Mouse (Mus musculus) cerebellum, adult 11 months (tissue): ENCODE results near the gene Tmem171.

ENCODE experiments used
- DNase-seq: peaks from one replicate; pipeline ENCODE4 v3.0.0; 2022

Tmem171 gene

DNA sequence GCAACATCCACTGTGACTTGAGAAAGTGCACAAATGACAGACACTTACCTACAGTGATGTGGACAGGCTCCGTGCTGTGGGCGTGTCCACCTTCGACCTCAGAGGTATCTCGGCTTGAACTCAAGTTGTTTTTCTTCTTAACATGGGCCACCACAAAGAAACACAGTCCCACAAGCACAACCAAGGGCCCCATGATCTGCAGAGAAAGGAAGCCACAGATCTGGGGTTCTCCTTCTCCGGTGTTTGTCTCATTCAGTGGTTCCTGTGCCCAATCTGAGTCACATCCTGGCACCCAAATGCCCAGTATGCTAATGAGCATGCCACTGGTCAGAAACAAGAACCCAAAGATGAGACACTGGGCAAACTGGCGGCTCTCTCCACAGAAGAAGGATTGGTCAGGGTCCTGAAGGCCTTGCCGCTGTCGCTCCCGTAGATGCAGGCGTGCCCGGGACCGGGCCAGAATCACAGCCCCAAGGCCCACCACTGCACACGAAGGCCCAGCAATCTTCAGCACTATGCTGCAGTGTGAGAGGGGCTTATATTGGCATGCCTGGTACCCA lies 2.6 kb downstream of the Tmem171 start:
- no peak for DNase-seq

GRCm38 (mm10) chr13:98690886-98691285 lies 3.7 kb downstream of the Tmem171 start:
- DNase-seq, result no peak

DNA sequence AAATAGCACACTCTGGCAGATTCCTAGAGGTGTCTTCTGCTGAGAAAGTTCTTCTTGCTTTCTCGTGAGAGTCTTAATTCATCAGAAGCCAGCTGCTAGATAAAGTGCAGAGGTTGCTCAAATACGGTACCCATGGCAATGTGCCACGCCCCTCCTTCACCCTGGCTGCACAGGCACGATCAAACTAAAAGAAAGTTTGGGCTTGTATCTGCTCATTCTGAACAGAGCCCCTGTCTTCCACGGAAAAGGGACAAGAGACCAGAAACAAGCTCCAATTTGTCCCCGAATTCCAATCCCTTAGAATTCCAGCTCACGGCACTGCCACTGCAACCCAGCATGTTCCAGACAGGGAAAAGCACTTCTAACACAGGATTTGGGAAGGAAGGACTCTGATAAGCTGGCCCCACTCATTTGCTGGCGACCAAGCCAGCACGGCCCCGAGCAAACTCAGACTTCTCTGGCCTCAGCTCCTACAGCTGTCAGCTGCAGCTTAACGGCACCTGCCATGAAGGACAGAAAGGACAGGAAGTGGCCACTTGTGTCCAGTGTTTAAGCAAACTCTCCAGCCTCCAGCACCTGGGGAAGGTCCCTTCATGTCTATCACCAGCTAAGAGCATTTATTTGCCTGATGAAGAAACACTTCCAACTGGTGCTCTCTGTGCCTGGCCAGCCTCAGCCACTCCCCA lies 4.9 kb downstream of the Tmem171 start:
- DNase-seq, result no peak

DNA sequence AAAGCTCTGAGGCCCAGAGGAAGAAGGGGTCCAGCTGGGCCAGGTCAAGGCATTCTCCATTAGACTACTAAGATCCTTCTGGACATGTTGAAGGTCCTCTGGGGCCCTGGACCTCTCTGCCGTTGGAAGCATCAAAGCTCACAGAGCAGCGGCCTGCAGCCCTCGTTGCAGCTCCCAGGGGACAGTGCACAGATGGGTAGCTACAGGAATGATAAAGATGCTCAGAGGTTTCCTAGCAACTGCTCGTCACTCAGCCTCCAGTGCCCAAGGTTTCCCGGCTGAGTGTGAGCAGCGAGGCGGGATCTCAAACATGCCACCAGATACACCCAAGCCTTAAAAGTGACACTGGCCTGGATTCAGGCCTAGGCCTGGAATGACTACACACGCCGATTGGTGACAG lies 6.7 kb downstream of the Tmem171 start:
- no peak for DNase-seq

DNA sequence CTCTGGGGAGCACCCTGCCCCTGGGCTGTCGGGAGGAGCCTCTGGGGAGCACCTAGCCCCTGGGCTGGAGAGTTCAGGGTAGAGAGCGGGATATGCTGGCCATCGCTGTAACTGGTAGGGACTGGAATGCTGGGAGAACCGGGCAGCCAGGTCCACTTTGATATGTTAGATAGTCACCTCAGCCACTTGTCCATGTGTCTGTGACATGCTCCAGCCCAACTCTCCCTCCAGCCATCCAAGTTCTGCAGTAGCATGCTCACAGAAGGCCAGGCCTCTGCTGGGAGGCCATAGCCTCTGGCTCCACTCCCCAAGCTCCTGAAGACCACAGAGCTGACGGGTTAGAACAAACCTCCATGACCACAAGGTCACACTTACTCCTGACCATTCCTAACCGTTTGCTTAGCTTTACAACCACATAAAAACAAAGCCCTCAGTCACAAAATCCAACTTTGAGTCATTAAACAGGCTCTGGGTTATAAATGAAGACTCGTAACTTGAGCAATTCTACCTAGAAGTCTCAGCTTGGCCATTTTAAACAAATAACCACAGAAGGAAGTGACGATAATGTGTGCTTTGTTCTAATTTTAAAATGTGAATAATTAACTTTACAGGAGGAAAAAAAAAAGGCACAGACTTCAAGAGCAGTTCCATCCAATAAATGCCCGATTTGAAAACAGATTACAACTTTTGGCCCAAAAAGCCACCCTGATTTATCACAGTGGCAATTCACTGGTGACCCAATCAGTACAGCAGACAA lies 10.3 kb downstream of the Tmem171 start:
- no peak for DNase-seq

DNA sequence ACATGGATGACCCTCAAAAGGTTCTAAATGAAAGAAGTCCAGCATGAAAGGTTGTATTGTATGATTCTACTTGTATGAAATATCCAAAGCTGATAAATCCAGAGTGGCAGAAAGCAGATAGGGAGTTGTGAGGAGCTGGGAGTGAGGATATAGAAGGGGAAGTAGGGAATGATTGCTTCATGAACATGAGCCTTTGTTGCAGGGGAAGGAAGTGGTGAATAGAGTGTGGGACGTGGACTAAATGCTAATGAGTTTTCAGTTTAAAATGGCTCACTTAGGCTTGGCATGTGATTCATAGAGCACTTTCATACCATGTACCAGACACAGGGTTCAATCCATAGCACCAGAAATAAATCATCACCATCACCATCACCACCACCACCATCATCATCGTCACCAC lies 11.2 kb downstream of the Tmem171 start:
- no peak for DNase-seq

GRCm38 (mm10) chr13:98680470-98681060 lies 14.1 kb downstream of the Tmem171 start:
- DNase-seq, result no peak

DNA sequence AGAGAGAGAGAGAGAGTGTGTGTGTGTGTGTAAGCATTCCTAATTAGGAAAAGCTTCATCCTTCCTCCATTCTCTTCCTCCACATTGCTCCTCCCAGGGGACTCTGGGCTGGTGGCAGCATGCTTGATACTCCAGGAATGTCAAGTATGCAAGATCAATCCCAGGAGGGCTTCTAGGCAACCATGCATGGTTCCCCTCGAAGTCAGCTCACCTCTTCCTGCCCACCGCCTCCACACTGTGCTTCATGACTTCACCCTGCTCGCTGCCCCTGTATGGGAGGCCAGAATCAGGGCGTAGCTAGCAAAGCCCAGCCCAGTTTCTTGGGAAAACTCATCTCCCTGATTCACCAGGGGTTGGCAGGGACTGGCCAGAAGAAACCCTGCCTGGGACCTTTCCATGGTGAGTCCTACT lies 15.0 kb downstream of the Tmem171 start:
- no peak for DNase-seq

DNA sequence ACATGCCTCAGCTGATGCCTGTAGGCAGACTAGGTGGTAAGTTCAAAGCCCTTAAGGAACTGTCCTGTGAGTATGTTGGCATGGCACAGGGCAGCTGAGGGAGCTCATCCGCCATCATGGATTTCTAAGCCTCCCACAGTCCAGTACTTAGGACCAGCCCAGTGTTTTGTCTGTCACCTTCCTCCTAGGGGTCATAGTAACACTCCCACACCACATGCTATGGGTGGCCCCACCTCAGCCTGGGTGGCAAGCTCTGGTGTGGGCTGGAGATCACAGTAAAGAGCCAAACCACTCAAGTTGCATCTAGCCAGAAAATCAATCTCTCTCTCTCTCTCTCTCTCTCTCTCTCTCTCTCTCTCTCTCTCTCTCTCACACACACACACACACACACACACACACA lies 15.4 kb downstream of the Tmem171 start:
- no peak for DNase-seq

GRCm38 (mm10) chr13:98673922-98674321 lies 20.7 kb downstream of the Tmem171 start:
- no peak for DNase-seq

GRCm38 (mm10) chr13:98669296-98669695 lies 25.3 kb downstream of the Tmem171 start:
- no peak for DNase-seq

GRCm38 (mm10) chr13:98667316-98667715 lies 27.3 kb downstream of the Tmem171 start:
- DNase-seq, result no peak

GRCm38 (mm10) chr13:98665240-98665639 lies 29.4 kb downstream of the Tmem171 start:
- DNase-seq, result no peak

DNA sequence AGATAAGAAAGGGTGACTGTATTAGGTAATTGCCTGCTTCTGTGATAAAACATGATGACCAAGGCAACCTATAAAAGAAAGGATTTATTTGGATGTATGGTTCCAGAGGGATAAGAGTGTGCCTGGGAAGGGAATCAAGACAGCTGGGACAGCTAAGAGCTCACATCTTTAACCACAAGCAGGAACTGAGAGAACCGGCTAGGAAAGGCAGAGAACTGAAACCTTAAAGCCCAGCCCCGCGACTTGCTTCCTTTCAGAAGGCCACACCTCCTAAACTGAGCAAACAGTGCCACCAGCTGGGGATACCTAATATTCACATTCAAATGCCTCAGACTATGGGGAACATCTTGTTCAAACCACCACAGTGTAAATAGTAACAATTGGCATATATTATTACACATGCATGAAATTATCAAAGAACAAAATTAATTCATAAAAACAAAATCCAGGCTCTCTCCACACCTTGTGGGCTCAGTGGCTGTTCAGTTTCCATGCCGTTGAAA lies 32.4 kb downstream of the Tmem171 start:
- DNase-seq, result no peak

- DNase-seq, result no peak
Observed at GRCm38 (mm10) chr13:98656034-98656471, 38.6 kb downstream of the Tmem171 start.

- DNase-seq, result no peak
Observed at GRCm38 (mm10) chr13:98655346-98655745, 39.3 kb downstream of the Tmem171 start.

DNA sequence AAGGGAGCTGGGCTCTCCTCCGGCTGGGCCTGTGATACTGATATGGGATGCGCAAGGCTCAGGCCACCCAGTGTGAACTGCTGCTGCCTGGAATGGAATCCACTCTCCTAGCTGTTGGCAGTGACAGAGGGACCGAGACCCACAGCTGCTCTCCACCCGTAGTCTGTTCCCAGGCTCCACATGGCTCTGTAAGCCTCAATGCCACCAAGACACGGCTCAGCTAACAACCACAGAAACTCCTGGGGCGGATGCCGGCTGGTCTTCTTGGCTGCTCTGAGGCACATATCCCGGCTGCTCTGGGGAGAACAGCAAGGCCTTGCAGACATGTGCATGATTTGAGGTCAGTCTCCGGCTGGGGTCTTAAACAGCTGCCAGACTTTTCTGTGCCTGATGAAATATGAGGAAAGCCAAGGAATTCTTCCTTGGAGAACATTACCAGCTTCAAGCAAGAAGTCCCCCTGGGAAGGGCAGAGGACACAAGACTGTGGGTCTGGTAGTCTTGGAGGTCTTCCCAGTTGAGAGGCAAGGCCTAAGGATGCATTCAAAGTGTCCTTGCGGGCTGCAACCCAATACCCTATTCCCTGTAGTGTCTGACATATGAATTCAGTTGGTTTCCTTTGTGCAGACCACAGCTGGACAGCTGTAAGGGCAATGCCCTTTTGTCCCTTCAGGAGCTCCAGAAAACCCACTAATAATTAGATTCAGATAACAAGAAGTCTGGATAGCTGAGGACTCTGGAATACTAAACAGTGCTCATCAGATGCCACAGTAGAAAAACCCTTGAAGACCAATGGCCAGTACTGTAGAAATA lies 40.3 kb downstream of the Tmem171 start:
- no peak for DNase-seq

DNA sequence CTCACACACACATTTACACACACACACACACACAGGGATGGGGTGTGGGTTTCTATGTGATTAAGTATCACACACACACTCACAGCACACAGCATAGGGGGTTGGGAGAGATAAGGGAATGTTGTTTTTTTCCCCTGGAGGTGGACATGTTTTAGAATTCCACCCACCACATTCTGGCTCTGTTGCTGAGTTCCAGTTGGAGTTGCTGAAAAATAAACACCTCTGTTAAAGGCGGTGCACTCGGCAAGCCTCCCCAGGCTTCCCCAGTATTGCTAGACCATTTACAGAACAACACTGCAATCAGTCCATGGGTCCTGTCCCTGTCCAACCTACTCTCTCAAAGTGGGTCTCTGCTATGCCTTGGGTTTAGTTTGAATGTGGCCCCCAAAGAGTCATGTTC lies 42.4 kb downstream of the Tmem171 start:
- DNase-seq, result no peak

DNA sequence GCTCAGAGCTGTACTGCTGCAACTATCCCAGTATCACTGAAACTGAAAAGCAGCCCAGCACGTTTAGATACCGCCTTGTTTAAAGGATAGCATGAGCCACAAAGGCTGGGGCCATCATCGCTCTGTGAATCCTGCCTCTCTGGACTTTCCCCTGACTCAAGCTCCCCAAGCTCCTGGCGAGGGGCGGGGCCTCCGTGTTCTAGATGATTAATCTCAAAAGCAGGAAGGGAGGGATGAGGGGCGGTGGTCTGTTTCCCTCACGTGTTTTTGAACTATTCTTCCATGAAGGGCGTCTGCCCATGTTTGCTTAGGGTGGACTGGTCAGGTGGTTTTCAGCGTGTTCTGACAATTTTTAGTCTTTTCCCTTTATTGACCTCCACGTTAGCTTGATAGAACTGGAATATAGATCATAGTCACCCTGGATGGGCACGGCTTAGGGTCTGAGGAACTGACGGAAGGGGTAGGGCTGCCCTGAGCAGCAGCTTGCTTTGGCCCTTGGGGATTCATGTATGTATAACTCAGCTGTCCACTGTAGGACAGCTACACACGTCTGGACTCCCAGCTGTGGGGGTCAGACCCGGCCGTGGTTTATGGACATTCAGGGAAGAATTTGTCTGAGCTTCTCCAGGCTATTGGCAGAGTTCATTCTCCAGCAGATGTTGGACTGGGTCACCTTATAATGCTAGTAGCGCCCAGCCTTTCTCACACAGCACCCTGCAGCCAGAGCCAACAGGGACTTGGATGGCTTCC lies 43.2 kb downstream of the Tmem171 start:
- DNase-seq, result no peak

DNA sequence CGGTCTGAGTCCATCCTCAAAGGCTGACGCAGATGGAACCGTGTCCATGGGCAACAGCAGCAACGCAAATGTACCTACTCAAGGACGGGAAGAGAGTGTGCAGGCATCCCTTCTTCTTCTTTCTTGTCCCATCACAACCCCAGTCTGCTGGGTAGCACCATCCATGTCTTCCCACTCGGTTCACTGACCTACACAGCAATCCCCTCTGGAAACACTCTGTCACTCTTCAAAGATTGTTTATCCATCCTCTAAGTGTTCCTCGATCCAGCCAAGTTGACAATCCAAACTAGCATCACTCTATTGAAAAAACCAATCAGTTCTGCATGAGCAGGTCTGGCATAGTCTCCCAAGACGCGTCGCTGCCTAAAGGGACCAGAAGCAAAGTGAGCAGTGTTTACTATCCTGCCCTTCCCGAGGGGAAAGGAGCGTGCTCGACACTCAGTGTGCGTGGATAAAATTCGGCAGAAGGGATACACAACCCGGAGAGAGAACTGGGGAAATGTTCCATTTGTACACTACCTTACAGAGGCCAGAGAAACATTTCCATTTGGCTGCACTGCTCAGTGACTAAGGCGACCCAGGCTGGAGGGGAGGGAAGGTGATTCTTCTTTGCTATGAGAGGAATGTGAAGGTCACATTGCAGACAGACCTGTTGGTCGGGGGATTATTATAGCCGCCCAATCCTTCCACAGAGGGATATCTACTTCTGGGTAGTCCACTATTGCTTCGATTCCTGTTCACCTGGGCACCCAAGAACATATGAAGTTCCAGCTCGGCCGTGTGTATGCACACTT lies 46.7 kb downstream of the Tmem171 start:
- DNase-seq, result no peak
